Mouse (Mus musculus) forebrain, embryonic 16.5 days (tissue): Measurements from ENCODE around the gene Utf1. TPM values are rescaled to one million over a fixed set of nuclear protein-coding genes. Genes with fewer than 3 reads are reported as not detected.
A peak's percentile ranks its signal among the peaks of the same experiment; 100 is the strongest.

ENCODE experiments used
- ATAC-seq: fragments of 200-750 bp; cut with Nextera tagmentation; 2 replicates; pipeline ENCODE4 v1.8.0; 2017; ENCODE audit warnings: mild to moderate bottlenecking, moderate library complexity
- H3K27ac ChIP-seq: fragments of 300-500 bp; sonication (generic); 2 replicates; pipeline ENCODE4 v1.5.1; 2014; ENCODE audit warnings: low read length, control low read depth
- H3K27me3 ChIP-seq: fragments of 300-500 bp; sonication (generic); replicated peaks from 2 replicates; pipeline ENCODE4 v1.6.1; 2014; ENCODE audit warnings: low read length; ENCODE audit not compliant: control insufficient read depth, insufficient read depth
- H3K36me3 ChIP-seq: fragments of 300-500 bp; sonication (generic); 2 replicates; pipeline ENCODE4 v1.6.1; 2014; ENCODE audit not compliant: control insufficient read depth, insufficient read depth
- H3K4me1 ChIP-seq: fragments of 300-500 bp; sonication (generic); replicated peaks from 2 replicates; pipeline ENCODE4 v1.6.1; 2014; ENCODE audit warnings: low read length; ENCODE audit not compliant: control insufficient read depth, insufficient read depth
- H3K4me2 ChIP-seq: fragments of 300-500 bp; sonication (generic); 2 replicates; pipeline ENCODE4 v1.6.1; 2014; ENCODE audit warnings: mild to moderate bottlenecking, low read length, control low read depth
- H3K4me3 ChIP-seq: fragments of 300-500 bp; sonication (generic); replicated peaks from 2 replicates; pipeline ENCODE4 v1.5.1; 2014; ENCODE audit warnings: mild to moderate bottlenecking, low read length, control low read depth
- H3K9ac ChIP-seq: fragments of 300-500 bp; sonication (generic); replicated peaks from 2 replicates; pipeline ENCODE4 v1.6.1; 2014; ENCODE audit warnings: low read depth, low read length, control low read depth
- H3K9me3 ChIP-seq: fragments of 300-500 bp; sonication (generic); 2 replicates; pipeline ENCODE4 v1.6.1; 2016; ENCODE audit warnings: low read length; ENCODE audit not compliant: control insufficient read depth
- WGBS: fragments of 180-500 bp; shearing (Covaris S2); extraction: QIAGEN DNeasy Blood & Tissue Kit; methylation state at CpG from one replicate; pipeline ENCODE4 v1.1.7; 2014; 5-methylcytosine and 5-hydroxymethylcytosine counted together
- polyA plus RNA-seq: library from polyadenylated mRNA; unstranded; fragments of >200 nt; fragmentation: Nextera tagmentation; extraction: Ambion mirVana; gene quantifications from 2 replicates; pipeline ENCODE4 v1.2.1, GENCODE M21; 2015

Gene Utf1
- polyA plus RNA-seq, 1 experiment from 2014 or later, result not detected

- Histone ChIP-seq H3K36me3 (no peaks in the 10 kb centered on the region), H3K4me2 (no peak overlapping the region), H3K27ac (no peak overlapping the region), H3K27me3 (peaks cover 3% of the 10 kb centered on the region), H3K4me1 (no peaks in the 10 kb centered on the region), H3K9ac (no peak overlapping the region), H3K9me3 (no peaks in the 10 kb centered on the region), H3K4me3 (no peak overlapping the region)
- ATAC-seq, result no peak
- 6% methylated on average over 4 of the region's 4 CpGs for WGBS
Observed at GRCm38 (mm10) chr7:139967175-139967574, 23.6 kb downstream of the Utf1 start.

DNA sequence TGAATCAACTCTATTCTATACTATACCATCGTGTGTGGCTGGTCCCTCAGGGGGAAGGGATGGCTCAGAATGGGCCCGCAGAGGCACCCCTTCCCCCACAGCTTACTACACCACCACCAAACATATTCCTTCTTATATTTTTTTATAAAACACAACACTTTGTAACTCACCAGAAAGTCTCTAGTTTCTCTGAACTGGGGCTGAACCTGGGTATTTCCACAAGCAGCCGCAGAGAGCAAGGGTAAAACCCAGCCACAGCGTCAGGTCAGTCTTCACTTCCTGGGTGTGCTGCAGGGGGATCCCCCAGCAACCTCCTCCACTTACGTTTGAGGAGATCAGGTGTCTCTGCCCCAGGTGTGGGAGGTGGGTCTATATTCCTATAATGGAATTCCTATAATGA, 24.8 kb downstream of the Utf1 start:
- Histone ChIP-seq H3K4me1 (no peaks in the 10 kb centered on the region), H3K4me3 (no peak overlapping the region), H3K9ac (no peak overlapping the region), H3K9me3 (no peaks in the 10 kb centered on the region), H3K4me2 (no peak overlapping the region), H3K27me3 (peaks cover 3% of the 10 kb centered on the region), H3K36me3 (no peaks in the 10 kb centered on the region), H3K27ac (no peak overlapping the region)
- no peak for ATAC-seq
- WGBS, result 44% methylated on average over 5 of the region's 5 CpGs

DNA sequence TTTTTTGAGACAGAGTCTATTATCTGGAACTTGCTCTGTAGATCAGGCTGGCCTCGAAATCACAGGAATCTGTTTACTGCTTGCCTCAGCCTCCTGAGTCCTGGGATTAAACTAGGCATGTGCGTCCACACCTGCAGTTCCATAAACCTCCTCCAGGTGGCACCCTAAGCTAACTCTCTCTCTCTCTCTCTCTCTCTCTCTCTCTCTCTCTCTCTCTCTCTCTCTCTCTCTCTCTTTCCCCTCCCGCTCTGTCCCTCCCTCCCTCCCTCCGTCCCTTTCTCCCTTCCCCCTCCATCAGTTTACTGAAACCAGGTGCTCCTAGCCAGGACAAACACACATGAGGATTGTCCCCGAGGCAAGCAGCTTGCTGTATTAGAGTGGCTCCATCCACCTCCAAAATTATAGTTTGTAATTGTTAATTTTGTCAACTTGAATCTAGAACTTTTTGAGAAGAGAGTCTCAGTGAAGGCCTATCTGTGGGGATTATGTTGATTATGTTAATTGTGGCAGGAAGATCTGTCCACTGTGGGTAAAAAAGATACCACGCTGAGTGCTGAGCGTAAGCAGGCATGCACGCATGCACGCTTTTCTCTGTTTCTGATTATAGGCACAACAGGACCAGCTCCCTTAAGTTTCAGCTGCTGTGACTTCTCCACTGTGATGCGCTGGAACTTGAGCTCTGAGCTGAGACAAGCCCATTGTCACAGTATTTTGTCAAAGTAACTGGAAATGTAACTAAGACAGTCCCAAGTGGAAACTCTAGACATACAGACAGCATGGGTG, 25.9 kb downstream of the Utf1 start:
- Histone ChIP-seq H3K4me1 (no peaks in the 10 kb centered on the region), H3K27ac (no peak overlapping the region), H3K36me3 (no peaks in the 10 kb centered on the region), H3K4me2 (no peak overlapping the region), H3K27me3 (peaks cover 3% of the 10 kb centered on the region), H3K9me3 (no peaks in the 10 kb centered on the region), H3K4me3 (no peak overlapping the region), H3K9ac (no peak overlapping the region)
- ATAC-seq, result peak; percentile 58; the same call in 1 of the 2 replicates
- WGBS, result 35% methylated on average over 10 of the region's 10 CpGs

- no peak overlapping the region for H3K4me2 ChIP-seq
- no peaks in the 10 kb centered on the region for H3K36me3 ChIP-seq
- H3K4me3 ChIP-seq, result no peak overlapping the region
- H3K4me1 ChIP-seq, result no peaks in the 10 kb centered on the region
- no peak overlapping the region for H3K9ac ChIP-seq
- 85% methylated on average over 10 of the region's 10 CpGs for WGBS
- H3K27ac ChIP-seq, result no peak overlapping the region
- no peak for ATAC-seq
- H3K27me3 ChIP-seq, result peaks cover 3% of the 10 kb centered on the region
- H3K9me3 ChIP-seq, result no peaks in the 10 kb centered on the region
Observed at GRCm38 (mm10) chr7:139970216-139970919, 26.8 kb downstream of the Utf1 start.

DNA sequence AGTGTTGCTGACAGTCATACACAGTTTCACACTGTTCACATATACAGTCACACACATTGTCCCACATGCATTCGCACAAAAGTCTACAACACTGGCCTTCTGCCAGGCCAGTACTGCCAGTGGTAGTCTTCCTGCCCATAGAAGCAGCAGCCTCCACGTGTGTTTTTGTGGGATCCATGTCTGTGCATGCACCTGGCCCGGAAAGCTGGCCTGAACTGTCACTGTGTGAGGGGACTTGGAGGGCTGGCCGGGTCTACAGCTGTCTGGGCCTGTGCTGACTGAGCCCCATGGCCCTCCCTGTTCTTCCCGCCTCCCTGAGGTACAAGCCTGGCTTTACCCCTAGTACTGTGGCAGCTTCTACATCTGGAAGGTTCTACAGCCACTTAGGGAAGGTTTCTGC, 27.4 kb downstream of the Utf1 start:
- Histone ChIP-seq H3K4me3 (no peak overlapping the region), H3K27ac (no peak overlapping the region), H3K4me1 (no peaks in the 10 kb centered on the region), H3K27me3 (peaks cover 3% of the 10 kb centered on the region), H3K9ac (no peak overlapping the region), H3K36me3 (no peaks in the 10 kb centered on the region), H3K9me3 (no peaks in the 10 kb centered on the region), H3K4me2 (no peak overlapping the region)
- no peak for ATAC-seq
- WGBS, result 75% methylated on average over 5 of the region's 5 CpGs

GRCm38 (mm10) chr7:139971436-139971835, 27.8 kb downstream of the Utf1 start:
- no peak overlapping the region for H3K9ac ChIP-seq
- no peak overlapping the region for H3K4me2 ChIP-seq
- no peaks in the 10 kb centered on the region for H3K36me3 ChIP-seq
- H3K4me1 ChIP-seq, result no peaks in the 10 kb centered on the region
- H3K4me3 ChIP-seq, result no peak overlapping the region
- H3K9me3 ChIP-seq, result no peaks in the 10 kb centered on the region
- no peak overlapping the region for H3K27ac ChIP-seq
- ATAC-seq, result no peak
- peaks cover 3% of the 10 kb centered on the region for H3K27me3 ChIP-seq
- WGBS, result 71% methylated on average over 6 of the region's 6 CpGs

DNA sequence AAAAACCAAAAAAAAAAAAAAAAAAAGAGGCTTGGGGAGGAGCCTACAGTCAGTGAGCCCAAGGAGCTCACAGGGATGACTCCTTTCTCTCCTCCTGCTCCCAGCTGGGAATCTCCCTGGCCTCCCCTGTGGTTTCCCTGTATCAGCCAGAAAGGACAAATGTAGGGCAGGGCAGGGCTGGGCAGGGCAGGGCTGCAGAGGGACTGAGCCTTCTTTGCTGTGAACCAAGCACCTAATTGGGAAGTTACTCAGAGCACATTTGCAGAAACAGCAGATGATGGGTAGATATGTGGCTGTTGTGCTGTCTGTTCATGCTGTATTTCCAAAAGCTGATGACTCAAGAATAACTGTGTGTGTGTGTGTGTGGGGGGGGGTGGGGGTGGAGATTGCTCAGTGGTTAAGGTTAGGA, 29.3 kb downstream of the Utf1 start:
- ATAC-seq, result no peak
- Histone ChIP-seq H3K9me3 (no peaks in the 10 kb centered on the region), H3K27ac (no peak overlapping the region), H3K4me1 (peaks cover 1% of the 10 kb centered on the region; the same call in 1 of the 2 replicates), H3K27me3 (peaks cover 3% of the 10 kb centered on the region), H3K4me2 (no peak overlapping the region), H3K36me3 (no peaks in the 10 kb centered on the region), H3K9ac (no peak overlapping the region), H3K4me3 (no peak overlapping the region)

DNA sequence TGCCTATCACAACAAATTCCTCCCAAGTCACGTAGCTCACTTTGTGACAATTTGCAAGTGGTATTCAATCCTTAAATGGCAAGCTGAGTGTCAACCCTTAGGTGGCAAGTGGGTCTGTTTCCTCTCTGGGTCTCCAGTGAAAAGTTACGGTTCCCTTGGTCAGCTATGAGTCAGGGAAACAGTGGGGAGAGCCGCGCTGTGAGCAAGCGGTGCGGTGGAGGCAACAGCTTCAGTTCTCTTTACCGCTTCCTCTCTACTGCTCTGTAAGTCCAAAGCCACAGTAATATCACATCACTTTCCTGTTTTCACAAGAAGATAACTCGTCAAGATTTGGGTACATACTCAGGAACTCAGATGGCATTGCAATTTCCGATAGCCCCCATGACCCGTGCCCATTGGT, 30.7 kb downstream of the Utf1 start:
- Histone ChIP-seq H3K36me3 (no peaks in the 10 kb centered on the region), H3K27me3 (no peaks in the 10 kb centered on the region), H3K27ac (no peak overlapping the region), H3K4me3 (no peak overlapping the region), H3K4me2 (no peak overlapping the region), H3K4me1 (peaks cover 11% of the 10 kb centered on the region), H3K9ac (no peak overlapping the region), H3K9me3 (no peaks in the 10 kb centered on the region)
- 90% methylated on average over 10 of the region's 10 CpGs for WGBS
- no peak for ATAC-seq

DNA sequence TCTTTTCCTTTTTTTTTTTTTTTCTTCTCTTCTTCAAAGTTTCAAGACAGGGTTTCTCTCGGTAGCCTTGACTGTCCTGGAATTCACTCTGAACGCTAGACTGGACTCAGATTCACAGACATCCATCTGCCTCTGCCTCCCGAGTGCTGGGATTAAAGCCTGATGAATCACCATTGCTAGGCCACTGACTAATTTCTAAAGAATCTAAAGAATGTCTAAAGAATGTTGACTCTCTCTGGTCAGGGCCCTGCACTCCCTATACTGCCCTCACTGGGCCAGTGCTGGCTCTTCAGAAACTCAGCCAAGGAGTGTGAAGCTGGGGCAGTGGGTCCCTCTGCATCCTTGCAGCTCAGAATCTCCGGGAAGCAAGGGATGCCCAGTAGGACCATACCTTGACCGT, 31.9 kb downstream of the Utf1 start:
- Histone ChIP-seq H3K9me3 (no peaks in the 10 kb centered on the region), H3K36me3 (no peaks in the 10 kb centered on the region), H3K4me3 (no peak overlapping the region), H3K27me3 (no peaks in the 10 kb centered on the region), H3K27ac (no peak overlapping the region), H3K4me2 (no peak overlapping the region), H3K9ac (no peak overlapping the region), H3K4me1 (peaks cover 11% of the 10 kb centered on the region)
- ATAC-seq, result no peak
- WGBS, result 52% methylated on average over 5 of the region's 5 CpGs
